Mouse (Mus musculus) midbrain, embryonic 11.5 days (tissue): ENCODE measurements at regions not wholly inside any gene's neighbourhood (a gene's known extent, or its start where the extent isn't known, plus 50 kb on each side); places are given as distances from the start of the nearest gene placed in this dataset.

ENCODE experiments used
- ATAC-seq: fragments of 200-750 bp; cut with Nextera tagmentation; 2 replicates; pipeline ENCODE4 v1.8.0; 2017; ENCODE audit warnings: moderate TSS enrichment, moderate library complexity; ENCODE audit not compliant: low FRiP score
- DNase-seq: peaks from one replicate; pipeline ENCODE4 v3.0.0; 2015; ENCODE audit warnings: low spot score; ENCODE audit errors: missing footprints
- H3K27ac ChIP-seq: fragments of 300-500 bp; sonication (generic); 2 replicates; pipeline ENCODE4 v1.5.1; 2014; ENCODE audit warnings: low read depth, low read length
- H3K27me3 ChIP-seq: fragments of 300-500 bp; sonication (generic); 2 replicates; pipeline ENCODE4 v1.6.1; 2014; ENCODE audit warnings: mild to moderate bottlenecking, low read length, moderate library complexity, mixed read lengths; ENCODE audit not compliant: control insufficient read depth, insufficient read depth
- H3K36me3 ChIP-seq: fragments of 300-500 bp; sonication (generic); 2 replicates; pipeline ENCODE4 v1.6.1; 2014; ENCODE audit warnings: mild to moderate bottlenecking, low read length, moderate library complexity, mixed read lengths; ENCODE audit not compliant: control insufficient read depth, insufficient read depth
- H3K4me1 ChIP-seq: fragments of 300-500 bp; sonication (generic); 2 replicates; pipeline ENCODE4 v1.6.1; 2014; ENCODE audit warnings: low read length; ENCODE audit not compliant: control insufficient read depth, insufficient read depth
- H3K4me2 ChIP-seq: fragments of 300-500 bp; sonication (generic); 2 replicates; pipeline ENCODE4 v1.6.1; 2014; ENCODE audit warnings: mild to moderate bottlenecking, moderate library complexity
- H3K4me3 ChIP-seq: fragments of 300-500 bp; sonication (generic); 2 replicates; pipeline ENCODE4 v1.5.1; 2014; ENCODE audit warnings: low read depth, low read length
- H3K9ac ChIP-seq: fragments of 300-500 bp; sonication (generic); 2 replicates; pipeline ENCODE4 v1.6.1; 2014; ENCODE audit warnings: low read length
- H3K9me3 ChIP-seq: fragments of 300-500 bp; sonication (generic); 2 replicates; pipeline ENCODE4 v1.6.1; 2016; ENCODE audit warnings: low read length; ENCODE audit not compliant: control insufficient read depth
- WGBS: fragments of 180-500 bp; shearing (Covaris S2); extraction: QIAGEN DNeasy Blood & Tissue Kit; methylation state at CpG from one replicate; pipeline ENCODE4 v1.1.7; 2014; 5-methylcytosine and 5-hydroxymethylcytosine counted together

DNA sequence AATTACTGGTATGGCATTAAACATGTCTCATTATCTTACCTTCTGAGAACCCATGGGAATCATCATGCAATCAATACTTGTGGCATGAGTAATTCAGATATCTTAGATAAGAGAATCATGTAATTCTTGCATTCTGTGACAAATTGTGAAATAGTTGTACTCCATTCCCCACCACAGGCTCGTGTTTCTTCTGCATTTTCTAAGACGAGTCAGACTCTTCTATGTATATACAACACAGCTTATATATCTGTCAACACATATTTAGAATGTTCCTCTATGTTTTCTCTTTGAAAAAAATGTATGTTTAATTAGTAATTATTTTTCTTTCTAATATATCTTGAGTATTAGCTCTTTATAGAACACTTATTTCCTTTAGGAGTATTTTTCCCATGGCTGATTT, 527.7 kb downstream of the Otol1 start:
- H3K36me3 ChIP-seq: no peaks in the 10 kb centered on the region
- 74% methylated on average over 2 of the region's 2 CpGs for WGBS
- ATAC-seq (no peak), DNase-seq (no peak)
- no peaks in the 10 kb centered on the region for H3K27me3 ChIP-seq
- no peaks in the 10 kb centered on the region for H3K9me3 ChIP-seq
- no peak overlapping the region for H3K9ac ChIP-seq
- H3K4me3 ChIP-seq: no peak overlapping the region
- no peaks in the 10 kb centered on the region for H3K4me1 ChIP-seq
- no peak overlapping the region for H3K4me2 ChIP-seq
- H3K27ac ChIP-seq: no peak overlapping the region

DNA sequence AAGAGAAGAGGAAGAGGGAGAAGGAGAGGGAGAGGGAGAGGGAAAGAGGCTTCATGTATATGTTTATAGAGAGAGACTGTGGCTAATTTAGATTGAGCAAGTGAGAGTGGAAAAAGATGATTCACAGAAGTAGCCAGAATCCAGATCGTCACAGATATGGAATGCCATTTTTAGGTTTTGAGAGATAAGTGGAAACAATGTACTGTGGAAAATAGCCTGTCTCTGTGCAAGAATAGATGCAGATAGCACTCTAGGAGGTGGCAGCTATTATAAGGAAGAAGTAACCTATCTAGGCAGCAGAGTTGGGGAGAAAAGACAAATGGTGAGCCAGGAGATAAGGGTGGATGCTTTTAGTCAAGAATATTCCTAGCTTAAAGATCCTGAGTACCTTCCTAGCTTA, 536.5 kb downstream of the Otol1 start:
- Histone ChIP-seq H3K9ac (no peak overlapping the region), H3K4me3 (no peak overlapping the region), H3K4me2 (no peak overlapping the region), H3K9me3 (no peaks in the 10 kb centered on the region), H3K36me3 (no peaks in the 10 kb centered on the region), H3K4me1 (no peaks in the 10 kb centered on the region), H3K27ac (no peak overlapping the region), H3K27me3 (no peaks in the 10 kb centered on the region)
- DNase-seq (no peak), ATAC-seq (no peak)
- WGBS: 97% methylated on average over 1 of the region's 1 CpGs

DNA sequence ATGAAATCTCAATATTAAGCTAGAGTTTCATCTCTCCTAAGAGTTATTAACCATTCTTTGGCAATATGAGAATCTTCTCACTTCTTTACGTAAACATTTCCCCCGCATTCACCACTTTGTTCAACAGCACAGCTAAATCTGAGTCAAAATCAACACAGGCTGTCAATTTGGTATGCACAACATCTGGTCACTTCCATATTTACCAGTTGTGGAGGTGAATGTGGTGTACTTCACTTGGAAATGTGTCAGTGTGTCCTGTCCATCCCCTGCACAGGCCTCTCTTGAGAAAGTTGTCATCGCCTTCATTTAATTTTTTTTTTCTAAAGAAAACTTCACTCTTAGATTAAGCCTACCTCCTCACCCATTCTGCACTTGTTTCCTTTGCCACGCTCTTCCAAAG, 550.4 kb downstream of the Otol1 start:
- Histone ChIP-seq H3K36me3 (no peaks in the 10 kb centered on the region), H3K9ac (no peak overlapping the region), H3K27ac (no peak overlapping the region), H3K4me3 (no peak overlapping the region), H3K27me3 (no peaks in the 10 kb centered on the region), H3K4me2 (no peak overlapping the region), H3K9me3 (no peaks in the 10 kb centered on the region), H3K4me1 (no peaks in the 10 kb centered on the region)
- 87% methylated on average over 4 of the region's 4 CpGs for WGBS
- no peak for ATAC-seq
- no peak for DNase-seq

DNA sequence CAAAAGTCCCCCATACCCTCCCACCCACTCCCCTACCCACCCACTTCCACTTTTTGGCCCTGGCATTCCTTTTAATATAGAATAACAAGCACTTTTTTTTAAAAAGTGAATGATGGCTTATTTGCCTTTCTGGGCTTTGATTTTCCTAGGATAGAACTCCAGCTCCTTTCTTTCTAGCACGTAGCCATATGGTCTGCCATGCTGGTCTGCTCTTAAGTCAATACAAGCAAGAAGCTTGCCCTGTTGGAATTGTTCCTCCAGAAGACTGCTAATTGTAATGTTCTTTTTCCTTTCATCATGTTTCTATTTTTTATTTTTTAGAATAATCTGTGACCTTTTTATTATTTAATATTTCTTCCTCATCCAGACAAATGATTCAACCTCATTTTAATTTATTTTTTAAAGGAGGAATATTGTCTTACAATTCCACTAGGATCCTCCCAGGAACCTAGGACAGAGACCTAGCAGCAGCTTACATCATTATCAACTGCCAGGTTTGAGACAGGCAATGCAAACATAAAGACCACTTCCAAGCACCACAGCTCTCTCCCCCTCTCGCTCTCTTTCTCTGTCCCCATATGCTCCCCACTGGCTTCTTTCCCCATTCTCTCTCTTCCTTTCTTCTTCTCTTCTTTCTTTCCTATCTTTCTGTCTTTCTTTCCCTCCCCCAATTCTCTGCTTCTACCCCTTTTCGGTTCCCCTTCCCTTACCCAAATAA, 558.9 kb downstream of the Otol1 start:
- H3K4me1 ChIP-seq: no peaks in the 10 kb centered on the region
- WGBS: 91% methylated on average over 3 of the region's 3 CpGs
- H3K36me3 ChIP-seq: no peaks in the 10 kb centered on the region
- ATAC-seq: no peak
- no peaks in the 10 kb centered on the region for H3K9me3 ChIP-seq
- no peak overlapping the region for H3K9ac ChIP-seq
- no peak overlapping the region for H3K27ac ChIP-seq
- DNase-seq: no peak
- no peak overlapping the region for H3K4me2 ChIP-seq
- no peaks in the 10 kb centered on the region for H3K27me3 ChIP-seq
- no peak overlapping the region for H3K4me3 ChIP-seq

DNA sequence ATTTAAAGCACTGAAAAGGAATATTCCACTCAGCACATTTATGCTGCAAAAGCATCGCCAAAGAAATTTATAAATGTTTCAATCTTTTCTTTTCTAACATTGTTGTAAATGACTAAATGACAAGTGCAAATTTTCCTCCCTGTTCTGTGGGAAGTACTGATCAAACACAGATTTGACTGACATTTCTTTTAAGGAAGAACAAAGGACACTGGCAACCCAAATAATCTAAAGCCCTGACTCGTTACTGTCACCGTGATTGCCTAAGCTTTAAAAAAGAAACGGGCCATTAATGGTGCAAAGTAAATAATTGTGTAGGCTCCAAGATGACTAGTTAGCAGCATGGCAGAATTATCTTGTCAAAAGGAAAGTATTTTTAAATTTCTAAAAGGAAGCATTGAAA, 587.4 kb downstream of the Otol1 start:
- no peak overlapping the region for H3K27ac ChIP-seq
- no peak overlapping the region for H3K4me3 ChIP-seq
- DNase-seq (no peak), ATAC-seq (no peak)
- H3K9ac ChIP-seq: no peak overlapping the region
- H3K27me3 ChIP-seq: no peaks in the 10 kb centered on the region
- H3K4me2 ChIP-seq: no peak overlapping the region
- H3K36me3 ChIP-seq: no peaks in the 10 kb centered on the region
- 58% methylated on average over 4 of the region's 4 CpGs for WGBS
- no peaks in the 10 kb centered on the region for H3K9me3 ChIP-seq
- no peaks in the 10 kb centered on the region for H3K4me1 ChIP-seq
